Mouse (Mus musculus): ENCODE results near the gene Fezf1. TPM values are rescaled to one million over a fixed set of nuclear protein-coding genes. Genes with fewer than 3 reads are reported as not detected.
A peak's percentile ranks its signal among the peaks of the same experiment; 100 is the strongest.

The Fezf1 gene
- total and polyA plus RNA-seq, 2 experiments from 2014 or later = 1.3 to 10.8 TPM

- TF ChIP-seq CTCF (IDR thresholded peaks at IDR 0.05) = peak; percentile 51
- Histone ChIP-seq H3K4me2 (ENCODE audit: low read depth, low read length, poor library complexity, severe bottlenecking) (peak overlapping the region; percentile 48), H3K9ac (replicated peaks; ENCODE audit: low read length, poor library complexity, severe bottlenecking) (no peak overlapping the region), H3K4me3 (ENCODE audit: low read depth, low read length) (peak overlapping the region; percentile 23), H3K9me3 (ENCODE audit: low read length) (no peaks in the 10 kb centered on the region), H3K36me3 (ENCODE audit: insufficient read depth, low read length) (no peaks in the 10 kb centered on the region), H3K27me3 (ENCODE audit: insufficient read depth, low read length) (peaks cover 69% of the 10 kb centered on the region), H3K27ac (ENCODE audit: low read depth, low read length) (no peak overlapping the region), H3K4me1 (ENCODE audit: insufficient read depth, low read length) (no peaks in the 10 kb centered on the region)
- 1% methylated on average over 28 of the region's 29 CpGs for WGBS
- peak; percentile 24; the same call in 1 of the 2 replicates for ATAC-seq (ENCODE audit: low FRiP score)
- no peak for DNase-seq (ENCODE audit: low spot score)
Measured at GRCm38 (mm10) chr6:23249616-23250287, 1.6 kb upstream of the Fezf1 start.

- H3K36me3 ChIP-seq (ENCODE audit: insufficient read depth, low read length) = no peaks in the 10 kb centered on the region
- H3K4me1 ChIP-seq (ENCODE audit: insufficient read depth, low read length) = no peaks in the 10 kb centered on the region
- no peak for TF ChIP-seq CTCF (IDR thresholded peaks at IDR 0.05)
- H3K9me3 ChIP-seq (ENCODE audit: low read length) = no peaks in the 10 kb centered on the region
- DNase-seq (ENCODE audit: low spot score) = no peak
- WGBS = under 1% methylated on average over 24 of the region's 24 CpGs
- no peak overlapping the region for H3K9ac ChIP-seq (replicated peaks; ENCODE audit: low read length, poor library complexity, severe bottlenecking)
- peak overlapping the region; percentile 23; the same call in 1 of the 2 replicates for H3K4me3 ChIP-seq (ENCODE audit: low read depth, low read length)
- H3K4me2 ChIP-seq (ENCODE audit: low read depth, low read length, poor library complexity, severe bottlenecking) = peak overlapping the region; percentile 48; the same call in 1 of the 2 replicates
- H3K27me3 ChIP-seq (ENCODE audit: insufficient read depth, low read length) = peaks cover 72% of the 10 kb centered on the region
- ATAC-seq (ENCODE audit: low FRiP score) = no peak
- no peak overlapping the region for H3K27ac ChIP-seq (ENCODE audit: low read depth, low read length)
Measured at GRCm38 (mm10) chr6:23249053-23249401, 865 bp upstream of the Fezf1 start.

- ATAC-seq (ENCODE audit: low FRiP score) = no peak
- H3K9me3 ChIP-seq (ENCODE audit: low read length) = no peaks in the 10 kb centered on the region
- H3K36me3 ChIP-seq (ENCODE audit: insufficient read depth, low read length) = no peaks in the 10 kb centered on the region
- no peak for DNase-seq (ENCODE audit: low spot score)
- no peak overlapping the region for H3K9ac ChIP-seq (replicated peaks; ENCODE audit: low read length, poor library complexity, severe bottlenecking)
- no peak overlapping the region for H3K4me2 ChIP-seq (ENCODE audit: low read depth, low read length, poor library complexity, severe bottlenecking)
- H3K4me1 ChIP-seq (ENCODE audit: insufficient read depth, low read length) = no peaks in the 10 kb centered on the region
- peaks cover 72% of the 10 kb centered on the region for H3K27me3 ChIP-seq (ENCODE audit: insufficient read depth, low read length)
- H3K27ac ChIP-seq (ENCODE audit: low read depth, low read length) = no peak overlapping the region
- under 1% methylated on average over 61 of the region's 61 CpGs for WGBS
- no peak overlapping the region; the same call in 1 of the 2 replicates for H3K4me3 ChIP-seq (ENCODE audit: low read depth, low read length)
- TF ChIP-seq CTCF (IDR thresholded peaks at IDR 0.05) = no peak
Measured at GRCm38 (mm10) chr6:23247512-23248312, 450 bp downstream of the Fezf1 start.

- H3K4me2 ChIP-seq (ENCODE audit: low read depth, low read length, poor library complexity, severe bottlenecking) = no peak overlapping the region
- H3K4me1 ChIP-seq (ENCODE audit: insufficient read depth, low read length) = no peaks in the 10 kb centered on the region
- H3K9me3 ChIP-seq (ENCODE audit: low read length) = no peaks in the 10 kb centered on the region
- peaks cover 71% of the 10 kb centered on the region for H3K27me3 ChIP-seq (ENCODE audit: insufficient read depth, low read length)
- TF ChIP-seq CTCF (IDR thresholded peaks at IDR 0.05) = no peak
- H3K4me3 ChIP-seq (ENCODE audit: low read depth, low read length) = no peak overlapping the region
- WGBS = 1% methylated on average over 23 of the region's 23 CpGs
- DNase-seq (ENCODE audit: low spot score) = no peak
- no peak for ATAC-seq (ENCODE audit: low FRiP score)
- H3K36me3 ChIP-seq (ENCODE audit: insufficient read depth, low read length) = no peaks in the 10 kb centered on the region
- H3K27ac ChIP-seq (ENCODE audit: low read depth, low read length) = no peak overlapping the region
- H3K9ac ChIP-seq (replicated peaks; ENCODE audit: low read length, poor library complexity, severe bottlenecking) = no peak overlapping the region
Measured at GRCm38 (mm10) chr6:23246790-23247511, 1.2 kb downstream of the Fezf1 start.

GRCm38 (mm10) chr6:23246061-23246789, 1.9 kb downstream of the Fezf1 start:
- DNase-seq (ENCODE audit: low spot score) (no peak), ATAC-seq (ENCODE audit: low FRiP score) (no peak)
- H3K4me2 ChIP-seq (ENCODE audit: low read depth, low read length, poor library complexity, severe bottlenecking) = no peak overlapping the region
- H3K36me3 ChIP-seq (ENCODE audit: insufficient read depth, low read length) = no peaks in the 10 kb centered on the region
- H3K27me3 ChIP-seq (ENCODE audit: insufficient read depth, low read length) = peaks cover 78% of the 10 kb centered on the region
- TF ChIP-seq CTCF (IDR thresholded peaks at IDR 0.05) = no peak
- no peaks in the 10 kb centered on the region for H3K9me3 ChIP-seq (ENCODE audit: low read length)
- no peak overlapping the region for H3K27ac ChIP-seq (ENCODE audit: low read depth, low read length)
- WGBS = 4% methylated on average over 17 of the region's 17 CpGs
- H3K4me1 ChIP-seq (ENCODE audit: insufficient read depth, low read length) = no peaks in the 10 kb centered on the region
- no peak overlapping the region for H3K9ac ChIP-seq (replicated peaks; ENCODE audit: low read length, poor library complexity, severe bottlenecking)
- no peak overlapping the region for H3K4me3 ChIP-seq (ENCODE audit: low read depth, low read length)

All from midbrain, postnatal 0 days (tissue).